Mouse (Mus musculus) spleen, adult 2 months (tissue): ENCODE results near the gene Srsf3. TPM values are rescaled to one million over a fixed set of nuclear protein-coding genes. Genes with fewer than 3 reads are reported as not detected.

Experiments
- DNase-seq, 2 experiments: peaks; one replicate each; pipeline versions ENCODE4 v3.0.0 to v3.0.0-alpha.2; 2012 to 2021; ENCODE audit warnings: low spot score in 2 of 2, low read depth in 1 of 2
- H3K27ac ChIP-seq: fragments of 200-500 bp; 2 replicates; pipeline ENCODE4 v1.5.1; 2012; ENCODE audit warnings: low read length, inconsistent platforms; ENCODE audit not compliant: insufficient read depth
- H3K27me3 ChIP-seq: fragments of 200-500 bp; 2 replicates; pipeline ENCODE4 v1.6.1; 2012; ENCODE audit warnings: mild to moderate bottlenecking, moderate library complexity, low read length, inconsistent platforms; ENCODE audit not compliant: control insufficient read depth, insufficient read depth
- H3K36me3 ChIP-seq: fragments of 200-500 bp; 2 replicates; pipeline ENCODE4 v1.6.1; 2012; ENCODE audit warnings: mild to moderate bottlenecking, low read length, inconsistent platforms; ENCODE audit not compliant: control insufficient read depth, insufficient read depth
- H3K4me1 ChIP-seq: fragments of 200-500 bp; 2 replicates; pipeline ENCODE4 v1.6.1; 2011; ENCODE audit warnings: inconsistent platforms; ENCODE audit not compliant: control insufficient read depth, insufficient read depth, insufficient read length
- H3K4me3 ChIP-seq: fragments of 200-500 bp; 2 replicates; pipeline ENCODE4 v1.5.1; 2011; ENCODE audit warnings: mild to moderate bottlenecking, inconsistent platforms; ENCODE audit not compliant: insufficient read depth, insufficient read length; ENCODE audit errors: extremely low read depth
- CTCF ChIP-seq: fragments of 200-500 bp; IDR thresholded peaks from 2 replicates; pipeline ENCODE4 v1.5.1; 2011; ENCODE audit warnings: mild to moderate bottlenecking, inconsistent platforms; ENCODE audit not compliant: insufficient read depth, insufficient read length, insufficient replicate concordance; ENCODE audit errors: extremely low read depth
- POLR2A ChIP-seq: fragments of 200-500 bp; IDR thresholded peaks from 2 replicates; pipeline ENCODE4 v1.6.1; 2011; ENCODE audit warnings: low read depth, low read length, inconsistent platforms
- WGBS: fragments of 180-500 bp; shearing (Covaris S2); methylation state at CpG from one replicate; pipeline ENCODE4 v1.1.7; 2018; 5-methylcytosine and 5-hydroxymethylcytosine counted together
- polyA plus RNA-seq: library from polyadenylated mRNA; depleted of rRNA; stranded (reverse); fragments of >200 nt; gene quantifications from 2 replicates; pipeline ENCODE4 v1.2.3, GENCODE M21; 2012

Gene Srsf3
- polyA plus RNA-seq, 1 experiment, result 189 TPM

DNA sequence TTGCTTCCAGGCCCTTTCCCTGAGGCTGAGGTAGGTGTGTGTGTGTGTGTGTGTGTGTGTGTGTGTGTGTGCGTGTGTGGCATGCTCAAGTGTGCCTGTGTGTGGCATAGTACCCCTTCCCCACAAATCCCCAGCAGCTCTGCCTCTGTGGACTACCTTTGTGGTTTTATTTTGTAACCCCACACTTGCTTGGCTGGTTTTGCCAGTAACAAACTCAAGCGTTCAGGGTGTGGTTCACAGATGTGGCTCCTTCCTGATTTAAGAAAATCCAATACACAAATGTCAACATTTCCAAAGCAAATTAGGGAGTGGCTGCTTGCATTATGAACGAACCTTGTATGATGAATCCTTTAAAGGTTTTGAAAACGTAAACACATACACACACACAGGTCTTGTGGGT, 15.7 kb upstream of the Srsf3 start:
- Histone ChIP-seq H3K27me3 (no peaks in the 10 kb centered on the region), H3K4me1 (peaks cover 2% of the 10 kb centered on the region; the same call in 1 of the 2 replicates), H3K36me3 (no peaks in the 10 kb centered on the region), H3K27ac (no peak overlapping the region), H3K4me3 (no peak overlapping the region)
- TF ChIP-seq POLR2A (no peak), CTCF (no peak)
- DNase-seq, result no peak
- WGBS, result 48% methylated on average over 4 of the region's 4 CpGs

DNA sequence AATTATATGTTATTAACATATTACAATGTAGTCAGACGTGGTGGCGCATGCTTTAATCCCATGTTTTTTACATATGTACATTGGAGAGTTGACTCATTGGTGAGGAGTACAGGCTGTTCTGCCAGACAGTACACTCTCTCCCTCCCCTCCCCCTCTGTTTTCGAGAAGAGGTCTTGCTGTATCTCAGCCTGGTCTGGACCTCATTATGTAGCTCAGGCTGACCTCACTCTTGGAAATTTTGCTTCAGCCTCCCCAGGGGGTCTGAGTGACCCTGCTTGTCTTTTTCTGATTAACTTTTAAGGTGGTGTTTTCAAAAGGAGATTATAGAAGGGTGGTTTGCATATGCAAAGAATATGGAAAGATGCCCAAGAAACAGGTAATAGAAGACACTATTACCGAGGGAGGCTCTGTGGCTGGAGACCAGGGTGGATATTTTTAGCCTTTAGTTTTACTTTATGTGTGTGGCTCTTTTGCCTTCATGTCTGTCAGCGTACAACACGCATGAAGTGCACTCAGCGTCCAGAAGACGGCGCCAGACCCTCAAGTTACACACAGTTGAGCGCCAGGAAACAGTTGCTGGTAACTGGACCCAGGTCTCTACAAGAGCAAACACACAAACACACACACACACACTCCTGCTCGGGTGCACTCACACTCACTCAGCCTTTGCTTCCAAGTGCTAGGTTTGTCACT, 14.0 kb upstream of the Srsf3 start:
- Histone ChIP-seq H3K27ac (no peak overlapping the region), H3K4me1 (peaks cover 2% of the 10 kb centered on the region; the same call in 1 of the 2 replicates), H3K27me3 (no peaks in the 10 kb centered on the region), H3K36me3 (no peaks in the 10 kb centered on the region), H3K4me3 (no peak overlapping the region)
- no peak for DNase-seq
- 70% methylated on average over 11 of the region's 11 CpGs for WGBS
- TF ChIP-seq CTCF (peak; percentile 33; the same call in 1 of the 2 replicates), POLR2A (no peak)

GRCm38 (mm10) chr17:29019391-29019790, 13.0 kb upstream of the Srsf3 start:
- Histone ChIP-seq H3K27ac (no peak overlapping the region), H3K4me3 (no peak overlapping the region), H3K4me1 (peaks cover 2% of the 10 kb centered on the region; the same call in 1 of the 2 replicates), H3K36me3 (no peaks in the 10 kb centered on the region), H3K27me3 (no peaks in the 10 kb centered on the region)
- TF ChIP-seq CTCF (no peak), POLR2A (no peak)
- no peak for DNase-seq
- WGBS, result 86% methylated on average over 7 of the region's 7 CpGs

GRCm38 (mm10) chr17:29020444-29020843, 12.0 kb upstream of the Srsf3 start:
- H3K27me3 ChIP-seq, result no peaks in the 10 kb centered on the region
- H3K4me1 ChIP-seq, result peaks cover 2% of the 10 kb centered on the region; the same call in 1 of the 2 replicates
- no peak overlapping the region for H3K27ac ChIP-seq
- H3K36me3 ChIP-seq, result no peaks in the 10 kb centered on the region
- DNase-seq, result no peak
- no peak overlapping the region for H3K4me3 ChIP-seq
- TF ChIP-seq POLR2A, result no peak
- TF ChIP-seq CTCF, result no peak

DNA sequence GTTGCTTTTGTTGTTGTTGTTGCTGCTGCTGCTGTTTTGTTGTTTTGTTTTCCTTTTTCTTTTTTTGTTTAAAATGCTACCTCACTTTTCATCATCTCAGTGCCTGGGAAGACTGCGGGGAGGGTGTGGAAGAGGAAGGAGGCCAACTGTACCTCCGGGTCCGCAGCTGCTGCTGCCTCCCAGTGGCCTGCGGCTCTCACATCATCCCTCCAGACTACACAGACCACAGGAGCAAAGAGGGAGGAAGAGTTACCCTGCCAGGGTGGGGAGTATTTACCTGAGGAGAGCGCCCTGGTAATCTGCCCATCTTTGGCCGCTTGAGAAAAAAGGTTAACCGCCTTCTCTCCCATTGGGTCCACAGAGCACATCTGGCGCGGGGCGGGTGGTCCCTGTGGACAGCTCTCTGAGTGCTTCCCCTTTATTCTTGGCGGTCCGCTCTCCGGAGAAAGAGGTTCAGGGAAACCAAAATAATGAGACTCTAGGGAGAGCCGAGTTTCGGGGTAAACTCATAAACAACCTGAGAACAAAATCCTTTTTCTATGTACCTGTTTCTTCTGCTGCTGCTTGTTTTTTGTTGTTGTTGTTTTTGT, 10.1 kb upstream of the Srsf3 start:
- Histone ChIP-seq H3K4me3 (peak overlapping the region; percentile 31; the same call in 1 of the 2 replicates), H3K27ac (no peak overlapping the region), H3K4me1 (no peaks in the 10 kb centered on the region), H3K36me3 (no peaks in the 10 kb centered on the region), H3K27me3 (no peaks in the 10 kb centered on the region)
- WGBS, result 11% methylated on average over 15 of the region's 15 CpGs
- DNase-seq, result peak in 1 of 2 experiments; percentile 31
- TF ChIP-seq POLR2A (no peak), CTCF (peak; percentile 70; the same call in 1 of the 2 replicates)

DNA sequence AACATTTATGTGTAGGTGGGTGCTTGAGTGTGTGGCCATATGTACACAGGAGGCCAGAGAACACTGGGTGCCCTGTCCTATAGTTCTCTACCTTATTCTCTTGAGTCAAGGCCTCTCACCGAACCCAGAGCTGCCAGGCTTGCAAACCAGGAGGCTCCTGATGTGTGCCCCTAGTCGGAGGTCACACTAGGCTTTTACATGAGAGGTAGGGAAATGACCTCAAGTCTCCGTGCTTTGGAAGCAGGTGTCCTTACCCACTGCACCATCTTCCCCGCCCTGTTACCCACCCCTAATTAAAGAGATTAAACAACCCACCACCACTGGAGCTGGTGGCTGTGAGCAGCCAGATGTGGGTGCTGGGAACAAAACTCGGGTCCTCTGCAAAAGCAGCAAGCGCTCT, 9.1 kb upstream of the Srsf3 start:
- no peaks in the 10 kb centered on the region for H3K27me3 ChIP-seq
- H3K36me3 ChIP-seq, result no peaks in the 10 kb centered on the region
- no peak overlapping the region for H3K4me3 ChIP-seq
- TF ChIP-seq CTCF (no peak), POLR2A (no peak)
- 87% methylated on average over 6 of the region's 6 CpGs for WGBS
- no peak for DNase-seq
- H3K4me1 ChIP-seq, result no peaks in the 10 kb centered on the region
- H3K27ac ChIP-seq, result no peak overlapping the region

DNA sequence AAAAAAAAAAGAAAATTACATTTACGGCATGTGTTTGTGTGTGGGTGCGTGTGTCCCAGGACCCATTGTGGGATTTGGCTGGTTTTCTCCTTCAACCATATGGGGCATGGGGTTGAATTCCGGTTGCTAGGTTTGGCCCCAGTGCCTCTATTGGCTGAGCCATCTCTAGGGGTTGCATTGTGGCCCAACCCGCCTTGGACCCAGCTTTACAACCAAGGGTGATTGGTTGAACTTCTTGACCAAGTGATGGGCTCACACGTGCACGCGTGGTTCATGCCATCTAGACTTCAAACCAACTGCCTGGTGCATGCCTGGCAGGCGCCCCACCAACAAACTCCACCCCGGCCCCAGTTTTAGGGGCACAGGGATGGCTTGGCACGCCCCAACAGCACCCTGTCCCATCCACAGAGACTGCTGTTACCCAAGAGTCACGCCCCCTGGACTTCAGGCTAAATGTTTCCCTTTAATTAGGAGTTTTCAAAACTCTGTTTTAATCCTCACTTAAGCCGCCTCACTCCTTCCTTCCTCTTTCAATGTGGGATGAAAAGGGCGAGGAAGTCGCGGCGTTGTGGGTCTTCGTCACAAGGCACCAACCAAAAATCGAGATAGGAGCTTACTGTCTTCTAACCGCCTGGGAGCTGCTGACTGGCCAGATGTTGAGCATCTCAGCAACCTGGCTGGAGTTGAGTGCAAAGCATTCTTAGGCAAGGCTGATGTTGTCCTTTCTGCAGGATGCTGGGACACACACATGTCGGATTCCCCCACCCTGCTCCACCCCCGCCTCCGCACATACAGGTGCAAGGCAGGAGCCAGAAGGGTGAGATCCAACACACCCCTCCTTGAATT, 8.2 kb upstream of the Srsf3 start:
- Histone ChIP-seq H3K27ac (no peak overlapping the region), H3K36me3 (no peaks in the 10 kb centered on the region), H3K27me3 (no peaks in the 10 kb centered on the region), H3K4me3 (no peak overlapping the region), H3K4me1 (no peaks in the 10 kb centered on the region)
- TF ChIP-seq POLR2A (no peak), CTCF (no peak)
- DNase-seq, result no peak
- WGBS, result 50% methylated on average over 22 of the region's 22 CpGs
